Mouse (Mus musculus) heart, adult 18-20 months (tissue): ENCODE measurements around the gene Exosc2. TPM values are rescaled to one million over a fixed set of nuclear protein-coding genes. Genes with fewer than 3 reads are reported as not detected.
"Not testable (repeated sequence)": the region's sequence is repeated elsewhere in the genome, so short reads cannot be mapped to it uniquely, and the experiment has no call there.

Experiments used
- DNase-seq, 2 experiments: peaks; one replicate each; pipeline ENCODE4 v3.0.0; 2021 to 2022; ENCODE audit warnings: mixed read lengths in 1 of 2
- total RNA-seq, 2 experiments: library from RNA; stranded (reverse); gene quantifications; 2 replicates each; pipeline ENCODE4 v1.2.3; 2021

The Exosc2 gene
- total RNA-seq, 2 experiments from 2014 or later: 8.2 to 10.1 TPM

DNA sequence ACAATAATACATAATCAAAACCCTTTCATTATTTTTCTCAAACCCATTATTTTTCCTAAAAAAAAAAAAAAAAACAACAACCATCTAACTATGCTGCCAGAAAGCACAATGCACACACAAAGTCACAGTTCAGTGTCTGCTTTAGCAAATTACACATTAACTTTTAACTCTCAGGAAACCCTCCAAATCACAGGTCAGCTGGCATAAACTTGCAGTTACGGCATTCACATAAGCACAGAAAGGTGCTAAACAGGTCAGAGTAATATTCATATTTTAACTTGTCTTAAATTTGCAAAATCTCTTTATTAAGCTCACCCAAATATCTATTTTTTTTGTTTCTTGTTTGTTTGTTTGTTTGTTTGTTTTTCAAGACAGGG lies 6.7 kb upstream of the Exosc2 start:
- no peak for DNase-seq

DNA sequence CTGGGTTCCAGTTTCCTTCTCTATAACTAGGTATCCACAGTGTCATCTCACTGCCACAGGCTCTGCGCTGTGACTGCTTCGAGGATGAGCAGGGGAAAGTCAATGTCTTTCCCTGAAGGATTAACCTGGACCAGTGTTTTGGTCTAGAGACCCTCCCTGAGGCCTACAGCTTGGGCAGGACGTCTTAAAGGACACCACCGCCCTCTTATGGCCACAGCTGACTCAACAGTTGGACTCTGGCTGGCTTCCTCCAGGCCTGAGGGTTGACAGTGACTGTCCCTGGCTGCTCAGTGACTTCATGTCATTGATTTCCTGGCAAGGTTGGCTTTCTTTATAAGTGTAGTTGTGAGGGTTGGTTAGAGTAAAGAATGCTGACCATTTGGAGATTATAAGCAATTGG lies 3.2 kb upstream of the Exosc2 start:
- DNase-seq: peak in 1 of 2 experiments; percentile 15

DNA sequence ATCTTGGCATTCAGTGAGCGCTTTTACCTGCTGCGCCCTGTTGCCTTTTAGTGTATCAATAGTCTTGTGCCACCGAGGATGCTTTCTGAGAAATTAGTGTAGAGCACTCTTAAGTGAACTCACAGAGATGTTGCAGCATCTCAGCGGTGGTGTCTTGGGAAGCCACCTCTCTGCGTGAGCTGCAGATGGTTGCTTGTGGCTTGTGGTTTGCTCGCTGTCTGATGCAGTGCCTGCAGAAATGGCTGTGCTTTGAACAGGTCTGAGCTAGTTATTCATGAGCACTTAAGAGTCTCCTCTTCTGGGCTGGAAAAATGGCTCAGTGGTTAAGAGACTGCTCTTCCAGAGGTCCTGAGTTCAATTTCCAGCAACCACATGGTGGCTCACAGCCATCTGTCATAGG lies 8.1 kb downstream of the Exosc2 start:
- no peak for DNase-seq

DNA sequence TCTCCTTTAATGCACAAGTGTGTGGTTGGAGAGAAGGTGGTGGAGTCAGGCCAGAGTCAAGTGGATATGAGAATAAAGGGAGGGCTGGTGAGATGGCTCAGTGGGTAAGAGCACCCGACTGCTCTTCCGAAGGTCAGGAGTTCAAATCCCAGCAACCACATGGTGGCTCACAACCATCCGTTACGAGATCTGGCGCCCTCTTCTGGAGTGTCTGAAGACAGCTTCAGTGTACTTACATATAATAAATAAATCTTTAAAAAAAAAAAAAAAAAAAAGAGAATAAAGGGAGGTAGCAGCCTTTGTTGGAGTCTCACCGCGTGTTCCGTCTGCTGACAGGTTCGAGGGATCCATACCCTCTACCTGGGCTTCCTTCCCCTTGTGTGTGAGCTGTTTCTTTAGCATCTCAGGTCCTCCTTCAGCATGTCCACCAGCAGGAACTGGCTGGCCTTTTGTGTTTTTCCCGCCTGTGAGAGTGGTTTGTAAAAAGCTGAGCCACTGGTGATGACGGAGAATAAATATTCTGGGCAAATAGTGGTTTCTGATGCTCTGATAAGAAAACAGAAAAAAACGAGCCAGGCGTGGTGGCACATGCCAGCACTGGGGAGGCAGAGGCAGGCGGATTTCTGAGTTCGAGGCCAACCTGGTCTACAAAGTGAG lies 10.7 kb downstream of the Exosc2 start:
- DNase-seq: not testable (repeated sequence)

DNA sequence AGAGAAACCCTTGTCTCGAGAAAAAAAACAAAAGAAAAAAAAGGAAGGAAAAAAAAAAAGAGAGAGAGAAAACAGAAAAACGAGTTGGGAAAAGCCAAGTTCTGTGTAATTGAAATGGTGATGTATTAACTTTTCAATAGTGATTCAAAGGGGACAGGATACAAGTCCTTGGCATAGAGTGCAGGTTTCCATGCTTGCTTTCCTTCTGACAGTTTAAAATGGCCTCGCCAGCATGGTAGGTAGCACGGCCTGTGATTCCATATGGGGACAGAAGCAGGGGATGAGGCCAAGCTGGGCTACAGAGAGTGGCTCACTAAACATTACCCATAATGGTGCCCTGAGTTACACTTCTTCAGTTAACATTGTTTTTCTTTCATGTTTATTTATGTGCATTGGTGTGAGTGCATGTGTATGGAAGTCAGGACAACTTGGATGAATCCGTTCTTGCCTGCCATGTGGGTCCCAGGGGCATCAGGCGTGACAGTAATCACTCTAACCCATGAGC lies 11.3 kb downstream of the Exosc2 start:
- no peak for DNase-seq

DNA sequence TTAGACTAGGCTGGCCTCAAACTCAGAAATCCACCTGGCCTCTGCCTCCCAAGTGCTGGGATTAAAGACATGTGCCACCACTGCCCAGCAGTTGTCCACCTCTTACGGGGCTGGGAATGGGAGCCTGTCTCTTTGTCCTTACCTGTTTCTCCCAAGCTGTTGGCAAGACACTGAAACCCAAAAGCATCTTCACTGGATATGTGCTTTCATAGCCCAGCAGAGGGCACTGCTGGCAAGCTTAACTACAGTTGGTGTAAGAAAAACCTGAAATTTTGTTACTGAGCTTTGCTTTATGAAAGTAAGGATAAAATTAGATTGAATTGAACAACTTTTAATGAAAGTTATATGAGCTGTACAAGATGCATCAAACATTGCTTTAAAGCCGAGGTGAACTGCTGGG lies 13.2 kb downstream of the Exosc2 start:
- peak; percentile 32 to 80 for DNase-seq

DNA sequence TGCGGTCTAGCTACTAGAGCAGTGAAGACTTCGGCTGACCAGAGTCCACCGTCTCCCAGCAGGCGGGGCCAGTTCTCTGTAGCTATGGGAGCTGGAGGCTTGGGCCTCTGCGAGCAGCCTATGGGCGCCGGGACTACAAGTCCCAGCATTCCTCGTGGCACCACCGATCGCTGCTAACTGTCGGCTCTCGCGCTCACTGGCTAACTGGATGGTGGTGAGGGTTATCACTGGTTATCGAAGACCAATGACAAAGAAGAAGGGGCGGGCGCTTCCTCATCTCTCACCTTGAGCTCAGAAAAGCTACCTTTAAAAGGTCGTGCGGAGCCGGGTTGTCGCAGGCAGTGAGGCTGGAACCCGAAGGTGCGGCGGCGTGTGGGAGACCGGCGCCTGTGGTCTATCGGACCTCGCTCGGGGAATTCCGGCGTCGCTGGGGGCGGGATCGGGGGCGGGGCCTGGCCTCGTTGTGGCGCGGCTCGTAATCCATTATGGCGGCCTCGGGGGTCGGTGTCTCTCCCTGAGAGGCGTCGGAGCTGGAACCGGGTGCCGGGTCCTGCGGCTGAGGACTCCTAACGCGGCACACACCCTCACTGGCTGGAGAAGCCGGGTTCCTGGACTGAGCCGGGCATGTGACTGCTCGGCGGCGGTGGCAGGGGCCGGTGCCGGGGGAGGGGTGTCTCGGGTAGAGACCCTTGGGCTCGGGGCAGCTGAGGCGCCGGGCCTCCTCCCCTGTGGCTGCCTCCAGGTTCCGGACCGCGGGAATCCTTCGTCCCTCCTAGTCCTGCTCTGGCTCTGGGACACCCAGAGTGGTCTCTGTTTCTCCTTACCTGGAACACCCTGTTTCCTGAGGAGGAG lies 17.8 kb downstream of the Exosc2 start, which contains the start of gene Abl1:
Gene Abl1 (plus strand): TSS at position 303 of the 852 bp plus-strand sequence.
- peak; percentile 95 to 99 for DNase-seq

DNA sequence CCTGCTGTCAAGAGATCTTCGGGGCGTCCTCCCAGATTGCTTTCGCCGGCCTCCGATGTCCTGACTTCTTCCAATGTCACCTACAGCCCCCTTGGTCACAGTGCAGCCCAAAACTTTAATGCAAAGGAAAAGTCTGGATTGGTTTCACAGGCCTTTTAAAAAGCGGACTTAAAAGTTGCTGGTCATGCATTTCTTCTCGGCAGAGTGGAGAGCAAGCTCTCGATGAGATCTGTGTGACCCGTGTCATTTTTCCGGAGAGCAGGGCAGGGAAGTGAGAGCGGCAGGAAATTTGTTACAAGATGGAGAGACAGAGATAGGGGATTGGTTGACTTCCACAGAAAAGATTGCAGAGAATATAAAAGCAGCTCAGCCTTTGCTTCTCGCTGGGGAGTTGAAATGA lies 18.5 kb downstream of the Exosc2 start:
- peak; percentile 37 to 55 for DNase-seq

DNA sequence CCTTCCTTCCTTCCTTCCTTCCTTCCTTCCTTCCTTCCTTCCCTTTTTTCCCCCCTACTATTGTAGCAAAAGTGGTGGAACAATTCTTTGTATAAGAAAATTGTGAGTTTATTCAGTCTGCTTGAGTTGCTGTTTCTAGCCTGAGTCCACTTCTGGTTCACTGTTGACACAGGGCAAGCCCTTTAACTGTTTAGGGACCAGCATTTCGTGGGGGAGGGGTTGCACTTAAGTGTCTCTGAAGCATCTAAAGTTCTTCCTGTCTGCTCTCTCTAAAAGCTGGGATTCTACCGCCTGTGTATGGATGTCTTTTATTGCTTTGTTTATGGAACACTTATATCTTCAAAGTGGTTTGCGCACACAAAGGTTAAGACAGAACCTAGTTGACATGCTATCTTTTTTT lies 19.5 kb downstream of the Exosc2 start:
- no peak for DNase-seq

DNA sequence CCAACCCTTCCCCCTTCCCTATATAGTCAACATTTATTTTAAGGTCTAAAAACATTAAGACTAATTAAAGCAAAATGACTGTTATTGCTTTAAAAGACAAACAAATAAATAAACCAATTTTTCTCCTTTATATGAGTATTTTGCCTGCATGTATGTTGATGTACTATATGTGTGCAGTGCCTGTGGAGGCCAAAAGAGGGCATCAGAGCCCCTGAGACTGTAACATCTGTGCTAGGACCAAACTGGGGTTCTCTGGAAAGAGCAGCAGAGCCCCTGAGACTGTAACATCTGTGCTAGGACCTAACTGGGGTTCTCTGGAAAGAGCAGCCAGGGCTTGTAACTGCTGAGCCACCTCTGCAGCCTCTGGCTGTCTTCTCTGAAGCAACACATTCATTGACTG lies 27.7 kb downstream of the Exosc2 start:
- DNase-seq: no peak

DNA sequence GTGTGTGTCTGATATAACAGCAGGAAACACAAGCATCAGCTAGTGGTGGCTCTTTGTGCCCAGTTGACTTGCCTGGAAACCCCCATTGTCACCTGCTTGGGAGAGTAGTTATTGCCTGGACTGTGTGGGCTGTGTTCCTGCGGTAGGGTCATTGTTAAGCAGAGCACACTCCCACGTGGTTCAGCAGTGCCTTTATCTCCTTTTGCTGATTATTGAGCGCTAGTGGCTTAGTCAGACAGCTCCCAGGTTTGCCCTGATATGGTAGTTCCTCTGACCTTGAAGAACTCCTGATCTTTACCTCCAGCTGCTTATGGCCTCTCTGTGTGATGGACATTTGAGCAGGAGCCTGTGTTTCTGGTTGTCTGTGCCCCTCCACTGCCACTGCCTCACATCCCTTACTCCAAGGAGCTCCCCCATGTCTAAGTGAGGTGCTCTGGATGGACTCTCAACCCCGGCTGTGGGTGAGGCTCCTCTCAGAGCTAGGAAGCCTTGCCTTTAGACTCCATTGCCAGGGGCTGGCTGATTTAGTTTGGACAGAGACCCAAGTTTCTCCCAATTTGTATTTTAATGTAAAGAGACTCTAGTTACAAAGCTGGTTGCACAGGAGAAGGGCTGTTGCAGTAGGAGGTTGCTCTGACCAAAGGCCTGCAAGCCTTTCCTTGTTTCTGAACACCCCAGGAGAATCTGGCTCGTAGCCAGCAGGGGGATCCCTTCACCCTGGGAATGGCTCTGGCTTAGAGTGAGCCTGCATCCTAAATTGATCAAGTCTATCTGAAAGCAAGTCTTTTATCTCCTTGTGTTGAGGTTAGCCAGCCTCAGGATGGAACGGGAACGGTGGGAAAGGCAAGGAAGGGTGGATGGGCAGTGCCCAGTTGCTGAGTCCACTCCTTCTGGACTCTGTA lies 30.3 kb downstream of the Exosc2 start:
- no peak for DNase-seq

DNA sequence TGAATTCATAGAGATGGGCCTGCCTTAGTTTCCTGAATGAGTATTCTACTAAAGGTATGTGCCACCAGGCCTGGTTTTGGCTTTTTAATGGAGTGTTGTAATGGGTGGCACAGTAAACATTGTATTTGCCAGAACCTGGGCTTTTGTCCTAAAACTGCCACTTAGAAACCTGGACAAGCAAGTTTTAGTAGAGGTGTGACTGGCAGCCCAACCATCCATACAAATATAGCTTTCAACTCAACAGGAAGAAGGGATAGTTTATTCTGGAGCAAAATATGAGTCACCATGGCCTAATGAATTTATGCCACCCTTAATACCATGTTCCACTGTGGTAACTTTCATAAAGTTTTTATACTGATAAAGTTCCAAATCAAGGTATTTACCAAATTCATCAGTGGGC lies 32.7 kb downstream of the Exosc2 start:
- no peak for DNase-seq

DNA sequence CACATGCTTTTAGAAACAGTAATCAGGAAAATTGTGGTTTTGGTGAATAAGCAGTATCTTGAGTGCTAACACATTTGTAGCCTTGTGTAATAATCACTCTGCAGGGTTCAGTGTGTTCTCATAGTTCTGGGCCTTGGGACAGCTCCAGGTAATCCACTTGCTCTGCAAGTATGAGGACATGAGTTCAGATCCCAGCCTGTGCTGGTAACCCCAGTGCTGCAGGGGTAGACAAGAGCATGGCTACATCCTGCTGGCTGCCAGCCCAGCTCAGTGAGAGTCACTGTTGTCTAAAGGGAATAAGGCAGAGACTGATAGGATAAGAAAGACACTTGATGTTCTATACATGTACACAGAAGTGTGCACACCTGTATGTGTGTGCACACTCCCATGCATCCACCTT lies 35.4 kb downstream of the Exosc2 start:
- DNase-seq: no peak

DNA sequence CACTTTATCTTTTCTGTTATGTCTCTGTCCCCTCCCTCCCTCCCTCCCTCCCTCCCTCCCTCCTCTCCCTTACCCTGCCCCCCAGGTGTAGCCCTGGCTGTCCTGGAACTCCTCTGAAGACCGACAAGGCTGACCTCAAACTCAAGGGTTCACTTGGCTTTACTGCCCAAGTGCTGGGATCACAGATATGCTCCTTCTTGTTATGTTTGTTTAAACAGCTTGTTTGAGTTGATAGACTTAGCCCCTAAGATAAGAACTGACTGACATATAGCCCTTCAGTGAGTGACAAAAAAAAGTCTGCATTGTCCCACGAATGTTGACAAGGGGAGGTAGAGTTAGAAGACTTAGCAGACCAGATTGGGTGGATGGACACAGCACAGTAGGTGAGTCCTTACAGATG lies 36.0 kb downstream of the Exosc2 start:
- no peak for DNase-seq

DNA sequence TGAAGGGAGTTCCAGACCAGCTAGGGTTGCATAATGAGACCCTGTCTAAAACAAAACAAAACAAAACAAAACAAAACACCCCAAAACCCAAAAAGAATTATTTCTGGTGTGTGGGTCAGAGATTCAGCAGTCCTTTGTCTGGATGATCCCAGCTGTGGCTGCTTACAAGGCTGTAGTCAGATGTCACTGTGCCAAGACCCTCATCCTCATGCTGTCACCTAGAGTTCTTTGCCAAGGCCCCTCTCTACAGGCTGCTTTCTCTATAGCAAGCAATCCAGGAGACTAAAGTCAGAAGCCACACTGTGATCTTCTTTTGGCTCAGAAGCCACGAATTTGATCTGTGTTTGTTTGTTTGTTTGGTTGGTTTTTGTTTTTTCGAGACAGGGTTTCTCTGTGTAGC lies 42.2 kb downstream of the Exosc2 start:
- DNase-seq: no peak

DNA sequence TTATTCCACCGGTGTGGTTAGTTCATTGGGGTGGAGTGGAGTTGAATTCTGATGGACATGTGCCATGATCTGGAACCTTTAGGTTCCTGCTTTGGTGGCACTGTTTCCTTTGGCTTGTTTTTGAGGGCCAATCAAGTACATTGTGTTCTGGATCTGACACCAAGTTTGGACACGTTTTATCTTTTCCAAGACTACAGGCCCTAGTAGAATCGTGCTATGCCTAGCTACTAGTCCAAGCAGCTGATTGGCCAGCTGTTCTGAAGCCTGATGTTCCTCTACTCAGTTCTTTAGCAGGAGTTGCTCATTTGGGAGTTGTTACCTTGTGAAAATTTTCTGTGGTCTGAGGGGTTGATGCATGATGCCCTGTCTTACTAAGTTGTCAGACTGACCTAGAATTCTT lies 43.3 kb downstream of the Exosc2 start:
- DNase-seq: peak in 1 of 2 experiments; percentile 24

DNA sequence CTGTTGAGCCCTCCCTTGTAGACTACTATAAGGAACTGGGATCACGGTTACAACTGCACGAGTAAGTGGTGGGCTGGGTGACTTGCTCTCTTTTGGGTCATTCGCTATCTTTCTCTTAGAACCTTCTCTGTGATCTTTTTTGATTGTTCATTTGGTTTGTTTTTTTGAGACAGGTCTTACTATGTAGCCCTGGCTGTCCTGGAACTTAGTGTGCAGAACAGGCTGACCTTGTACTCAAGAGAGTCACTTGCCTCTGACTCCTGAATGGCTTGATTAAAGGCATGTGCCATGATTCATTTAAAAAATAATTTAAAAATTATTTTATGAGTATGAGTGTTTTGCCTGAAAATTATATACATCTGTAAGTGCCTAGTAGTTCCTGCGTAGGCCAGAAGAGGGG lies 44.3 kb downstream of the Exosc2 start:
- no peak for DNase-seq

DNA sequence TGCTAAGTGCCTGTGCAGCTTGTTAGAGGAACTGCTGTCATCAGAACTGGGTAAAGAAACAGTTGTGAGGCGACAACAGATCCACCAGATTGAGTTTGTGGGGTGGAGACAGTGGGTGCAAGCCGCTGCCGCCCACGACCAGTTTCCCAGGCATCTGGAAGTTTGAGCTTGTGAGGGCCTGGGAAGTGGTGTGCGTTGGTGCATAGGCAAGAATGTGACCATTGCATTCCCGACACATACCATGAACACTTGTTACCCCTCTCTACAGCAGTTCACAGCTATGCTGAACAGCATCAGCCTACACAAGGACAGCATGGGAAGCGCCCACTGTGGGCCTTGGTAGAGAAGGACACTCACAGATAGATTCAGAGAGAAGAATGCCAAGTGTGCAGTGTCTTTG lies 45.5 kb downstream of the Exosc2 start:
- no peak for DNase-seq

DNA sequence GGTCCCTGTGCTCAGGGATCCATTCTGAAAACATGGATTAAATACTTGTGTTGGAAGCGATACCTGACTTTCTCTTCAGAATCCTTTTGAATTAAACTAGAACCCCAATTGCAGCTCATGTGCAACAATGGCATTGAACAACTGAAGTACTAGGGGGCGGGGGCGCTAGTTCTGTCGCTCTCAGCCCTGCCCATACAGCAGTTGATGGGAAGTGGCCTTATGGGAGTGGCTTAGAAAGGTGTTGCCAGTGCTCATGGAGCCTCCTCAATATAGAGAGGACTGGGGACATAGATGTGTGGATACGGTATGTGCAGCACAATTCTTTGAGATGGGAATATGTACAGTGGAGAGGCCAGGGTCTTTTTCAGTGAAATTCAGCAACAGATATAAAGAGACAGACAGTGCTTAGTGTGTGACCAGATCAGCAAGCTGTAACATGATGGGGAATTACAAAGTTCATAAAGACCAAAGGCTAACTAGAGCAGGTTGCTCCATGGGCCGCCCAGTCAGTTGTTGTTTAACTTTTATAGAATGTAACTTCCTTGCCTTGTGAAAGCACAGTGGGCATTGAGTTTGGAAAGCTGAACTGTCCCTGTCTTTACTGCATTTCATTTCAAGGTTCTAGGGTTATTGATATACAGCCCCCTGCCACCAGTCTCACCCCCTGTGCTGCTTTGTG lies 48.8 kb downstream of the Exosc2 start:
- no peak for DNase-seq

DNA sequence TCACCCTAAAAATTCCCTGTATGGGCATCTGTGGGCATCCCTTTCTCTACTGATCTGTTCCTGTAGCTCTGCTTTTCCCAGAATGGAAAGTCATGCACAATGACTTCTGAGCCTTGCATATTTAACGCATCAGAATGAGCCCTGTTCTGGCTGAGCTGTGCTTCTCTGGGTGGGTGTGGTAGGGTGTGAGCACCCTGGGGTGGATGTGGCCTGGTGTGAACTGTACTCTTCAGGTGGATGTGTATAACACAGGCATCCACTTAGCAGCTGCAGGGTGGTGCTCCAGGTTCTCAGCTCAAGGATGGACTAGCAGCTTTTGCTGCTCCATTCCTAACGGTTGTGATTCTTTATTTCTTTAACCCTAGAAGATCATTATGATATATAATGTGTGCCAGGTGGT lies 49.4 kb downstream of the Exosc2 start:
- DNase-seq: no peak

DNA sequence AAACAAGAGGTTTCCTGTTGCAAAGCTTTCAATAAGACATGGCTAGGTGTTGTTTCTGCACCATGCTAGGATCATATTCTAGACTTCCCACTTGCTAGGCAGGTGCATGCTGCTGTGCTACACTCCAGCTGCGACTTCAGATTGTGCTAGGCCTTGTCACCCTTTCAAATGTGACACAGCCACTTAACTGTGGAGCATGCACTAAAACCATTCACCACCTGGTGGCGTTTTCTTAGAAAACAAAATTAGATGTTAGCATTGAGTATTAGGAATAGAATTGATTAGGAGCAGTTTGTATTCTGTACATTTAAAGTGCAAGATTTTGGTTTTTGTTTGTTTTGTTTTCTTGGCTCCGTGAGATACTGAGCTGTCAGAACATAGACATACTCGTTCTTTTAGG lies 50.3 kb downstream of the Exosc2 start:
- DNase-seq: peak in 1 of 2 experiments; percentile 42
